Mouse (Mus musculus): ENCODE data around the gene Col1a2.

GRCm38 (mm10) chr6:4483577-4483936 is 21.1 kb upstream of the Col1a2 start:
- TF ChIP-seq POLR2A (IDR thresholded peaks at IDR 0.05; ENCODE audit: borderline replicate concordance, insufficient read depth, low read length) (no peak), CTCF (IDR thresholded peaks at IDR 0.05; ENCODE audit: borderline replicate concordance, insufficient read depth, low read depth, low read length) (no peak)
